Mouse (Mus musculus) kidney, embryonic 16.5 days (tissue): ENCODE results near the gene Trmt1l. TPM values are rescaled to one million over a fixed set of nuclear protein-coding genes. Genes with fewer than 3 reads are reported as not detected.
"Not testable (repeated sequence)": the region's sequence is repeated elsewhere in the genome, so short reads cannot be mapped to it uniquely, and the experiment has no call there.

Experiments used
- ATAC-seq: fragments of 200-750 bp; cut with Nextera tagmentation; 2 replicates; pipeline ENCODE4 v1.8.0; 2017; ENCODE audit warnings: moderate TSS enrichment; ENCODE audit not compliant: low FRiP score, low TSS enrichment
- H3K27ac ChIP-seq: fragments of 300-500 bp; sonication (generic); 2 replicates; pipeline ENCODE4 v1.5.1; 2014; ENCODE audit warnings: low read length
- H3K27me3 ChIP-seq: fragments of 300-500 bp; sonication (generic); 2 replicates; pipeline ENCODE4 v1.6.1; 2014; ENCODE audit warnings: low read length, control low read depth, mixed read lengths; ENCODE audit not compliant: insufficient read depth
- H3K36me3 ChIP-seq: fragments of 300-500 bp; sonication (generic); 2 replicates; pipeline ENCODE4 v1.6.1; 2014; ENCODE audit warnings: low read length, control low read depth, mixed read lengths; ENCODE audit not compliant: insufficient read depth
- H3K4me1 ChIP-seq: fragments of 300-500 bp; sonication (generic); 2 replicates; pipeline ENCODE4 v1.6.1; 2014; ENCODE audit warnings: low read length, control low read depth, mixed read lengths; ENCODE audit not compliant: insufficient read depth
- H3K4me2 ChIP-seq: fragments of 300-500 bp; sonication (generic); replicated peaks from 2 replicates; pipeline ENCODE4 v1.6.1; 2014; ENCODE audit warnings: low read depth, low read length
- H3K4me3 ChIP-seq: fragments of 300-500 bp; sonication (generic); 2 replicates; pipeline ENCODE4 v1.5.1; 2014; ENCODE audit warnings: mild to moderate bottlenecking, low read length
- H3K9ac ChIP-seq: fragments of 300-500 bp; sonication (generic); replicated peaks from 2 replicates; pipeline ENCODE4 v1.6.1; 2014; ENCODE audit warnings: low read length
- H3K9me3 ChIP-seq: fragments of 300-500 bp; sonication (generic); 2 replicates; pipeline ENCODE4 v1.6.1; 2016; ENCODE audit warnings: low read length, control low read depth
- WGBS: fragments of 180-500 bp; shearing (Covaris S2); extraction: QIAGEN DNeasy Blood & Tissue Kit; methylation state at CpG from one replicate; pipeline ENCODE4 v1.1.7; 2014; 5-methylcytosine and 5-hydroxymethylcytosine counted together
- polyA plus RNA-seq: library from polyadenylated mRNA; unstranded; fragments of >200 nt; fragmentation: Nextera tagmentation; extraction: Ambion mirVana; gene quantifications from 2 replicates; pipeline ENCODE4 v1.2.1, GENCODE M21; 2015

The Trmt1l gene
- polyA plus RNA-seq, 1 experiment from 2014 or later: 41.6 TPM

GRCm38 (mm10) chr1:151450851-151451250 lies 22.5 kb downstream of the Trmt1l start:
- Histone ChIP-seq H3K36me3 (peaks cover 54% of the 10 kb centered on the region), H3K4me2 (no peak overlapping the region), H3K4me3 (no peak overlapping the region), H3K27me3 (no peaks in the 10 kb centered on the region), H3K27ac (no peak overlapping the region), H3K4me1 (no peaks in the 10 kb centered on the region), H3K9ac (no peak overlapping the region), H3K9me3 (no peaks in the 10 kb centered on the region)
- 100% methylated on average over 1 of the region's 2 CpGs for WGBS
- no peak for ATAC-seq

GRCm38 (mm10) chr1:151451946-151452345 lies 23.6 kb downstream of the Trmt1l start:
- H3K9me3 ChIP-seq: no peaks in the 10 kb centered on the region
- no peak overlapping the region for H3K27ac ChIP-seq
- no peak for ATAC-seq
- no peak overlapping the region for H3K4me2 ChIP-seq
- no peak overlapping the region for H3K4me3 ChIP-seq
- WGBS: 97% methylated on average over 11 of the region's 11 CpGs
- H3K4me1 ChIP-seq: no peaks in the 10 kb centered on the region
- H3K36me3 ChIP-seq: peaks cover 57% of the 10 kb centered on the region
- no peaks in the 10 kb centered on the region for H3K27me3 ChIP-seq
- H3K9ac ChIP-seq: no peak overlapping the region

DNA sequence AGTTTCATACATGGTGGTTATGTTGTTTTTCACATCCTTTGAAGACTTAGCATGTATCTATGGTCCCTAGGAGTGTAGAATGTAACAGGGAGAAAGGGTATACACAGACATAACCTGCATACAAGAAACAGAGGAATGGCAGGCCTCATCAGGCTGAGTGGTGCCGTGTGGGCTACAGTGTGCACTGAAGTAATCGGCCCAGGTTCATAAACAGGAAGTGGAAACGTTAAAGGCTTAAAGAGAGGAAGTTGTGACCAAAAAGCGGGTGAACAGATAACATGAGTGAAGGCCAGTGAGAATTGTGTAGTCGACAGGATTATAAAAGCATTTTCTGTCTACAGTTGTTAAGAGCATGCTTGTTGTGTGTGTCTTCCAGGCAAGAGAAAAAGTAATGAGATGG lies 28.7 kb downstream of the Trmt1l start:
- no peaks in the 10 kb centered on the region for H3K4me1 ChIP-seq
- no peaks in the 10 kb centered on the region for H3K9me3 ChIP-seq
- no peak overlapping the region for H3K27ac ChIP-seq
- ATAC-seq: no peak
- H3K27me3 ChIP-seq: no peaks in the 10 kb centered on the region
- 80% methylated on average over 5 of the region's 5 CpGs for WGBS
- no peak overlapping the region for H3K4me3 ChIP-seq
- H3K9ac ChIP-seq: no peak overlapping the region
- H3K4me2 ChIP-seq: no peak overlapping the region
- peaks cover 58% of the 10 kb centered on the region for H3K36me3 ChIP-seq

- no peak overlapping the region for H3K4me3 ChIP-seq
- peaks cover 41% of the 10 kb centered on the region for H3K36me3 ChIP-seq
- H3K9me3 ChIP-seq: no peaks in the 10 kb centered on the region
- no peak overlapping the region for H3K4me2 ChIP-seq
- ATAC-seq: no peak
- H3K27ac ChIP-seq: no peak overlapping the region
- H3K27me3 ChIP-seq: no peaks in the 10 kb centered on the region
- WGBS: 87% methylated on average over 9 of the region's 9 CpGs
- no peak overlapping the region for H3K9ac ChIP-seq
- no peaks in the 10 kb centered on the region for H3K4me1 ChIP-seq
These were observed 32.9 kb downstream of the Trmt1l start for GRCm38 (mm10) chr1:151461265-151461664.

DNA sequence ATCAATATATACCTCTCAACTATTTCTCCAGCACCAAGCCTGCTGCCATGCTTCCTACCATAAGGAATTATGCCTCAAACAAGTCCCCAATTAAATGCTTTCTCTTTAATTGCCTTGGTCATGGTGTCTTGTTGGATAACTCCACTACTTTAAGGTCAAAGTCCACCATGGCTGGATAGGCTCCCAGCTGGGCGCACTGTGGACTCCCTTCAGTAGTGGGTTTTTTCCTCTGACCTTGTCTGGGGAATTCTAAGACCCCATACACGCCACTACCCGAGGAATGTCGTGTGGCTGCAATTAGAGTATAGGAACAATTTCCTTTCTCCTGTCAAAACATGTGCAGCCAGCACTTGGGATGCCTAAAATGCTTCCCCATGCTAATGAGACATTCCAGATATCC lies 36.6 kb downstream of the Trmt1l start:
- peaks cover 32% of the 10 kb centered on the region for H3K36me3 ChIP-seq
- H3K4me2 ChIP-seq: no peak overlapping the region

DNA sequence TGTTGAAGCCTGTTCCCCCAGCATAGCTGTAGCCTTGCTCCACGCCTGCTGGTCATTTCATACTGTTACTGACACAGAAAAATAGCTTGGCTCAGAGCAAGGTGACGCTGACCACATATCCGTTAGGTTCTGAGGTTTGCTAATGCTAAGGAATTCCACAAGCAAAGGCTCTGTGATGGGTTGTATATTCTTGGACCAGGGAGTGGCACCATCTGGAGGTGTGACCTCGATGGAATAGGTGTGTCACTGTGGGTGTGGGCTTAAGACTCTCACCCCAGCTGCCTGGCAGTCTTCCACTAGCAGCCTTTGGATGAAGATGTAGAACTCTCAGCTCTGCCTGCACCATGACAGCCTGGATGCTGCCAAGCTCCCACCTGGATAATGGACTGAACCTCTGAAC lies 38.2 kb downstream of the Trmt1l start:
- H3K4me2 ChIP-seq: no peak overlapping the region
- no peaks in the 10 kb centered on the region for H3K4me1 ChIP-seq
- no peak overlapping the region for H3K4me3 ChIP-seq
- WGBS: 86% methylated on average over 4 of the region's 4 CpGs
- H3K27me3 ChIP-seq: no peaks in the 10 kb centered on the region
- ATAC-seq: no peak
- H3K36me3 ChIP-seq: peaks cover 28% of the 10 kb centered on the region
- no peak overlapping the region for H3K9ac ChIP-seq
- no peak overlapping the region for H3K27ac ChIP-seq
- H3K9me3 ChIP-seq: no peaks in the 10 kb centered on the region

More for the DNA sequence above, 36.6 kb downstream of the Trmt1l start:
- Histone ChIP-seq H3K4me1 (no peaks in the 10 kb centered on the region), H3K4me3 (no peak overlapping the region), H3K9me3 (no peaks in the 10 kb centered on the region), H3K27me3 (no peaks in the 10 kb centered on the region), H3K9ac (no peak overlapping the region), H3K27ac (no peak overlapping the region)
- 37% methylated on average over 4 of the region's 4 CpGs for WGBS
- peak; percentile 61; the same call in 1 of the 2 replicates for ATAC-seq

DNA sequence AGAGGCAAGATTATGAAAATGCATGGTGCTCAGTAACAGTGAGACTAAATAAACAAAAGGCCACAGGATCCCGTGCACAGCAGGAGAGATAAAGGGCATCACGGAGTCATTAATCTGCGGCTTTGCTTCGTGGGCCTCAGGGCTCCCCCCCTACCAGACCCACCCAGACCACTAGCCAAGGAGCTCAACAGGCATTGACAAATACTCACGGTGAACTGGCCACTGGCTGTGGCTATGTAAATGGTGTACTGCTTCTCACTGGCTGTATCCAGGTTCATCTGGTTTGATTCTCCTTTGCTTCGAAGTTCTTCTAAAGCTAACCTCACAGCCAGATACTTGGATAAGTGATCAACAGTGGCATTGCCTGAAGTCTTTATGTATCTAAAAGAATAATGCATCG lies 43.1 kb downstream of the Trmt1l start:
- Histone ChIP-seq H3K4me3 (no peak overlapping the region), H3K4me2 (no peak overlapping the region), H3K4me1 (no peaks in the 10 kb centered on the region), H3K9me3 (no peaks in the 10 kb centered on the region), H3K9ac (no peak overlapping the region), H3K27me3 (no peaks in the 10 kb centered on the region), H3K27ac (no peak overlapping the region), H3K36me3 (peaks cover 61% of the 10 kb centered on the region)
- ATAC-seq: peak; percentile 35; the same call in 1 of the 2 replicates
- 55% methylated on average over 7 of the region's 7 CpGs for WGBS

GRCm38 (mm10) chr1:151472386-151472785 lies 44.0 kb downstream of the Trmt1l start:
- WGBS: 90% methylated on average over 8 of the region's 8 CpGs

DNA sequence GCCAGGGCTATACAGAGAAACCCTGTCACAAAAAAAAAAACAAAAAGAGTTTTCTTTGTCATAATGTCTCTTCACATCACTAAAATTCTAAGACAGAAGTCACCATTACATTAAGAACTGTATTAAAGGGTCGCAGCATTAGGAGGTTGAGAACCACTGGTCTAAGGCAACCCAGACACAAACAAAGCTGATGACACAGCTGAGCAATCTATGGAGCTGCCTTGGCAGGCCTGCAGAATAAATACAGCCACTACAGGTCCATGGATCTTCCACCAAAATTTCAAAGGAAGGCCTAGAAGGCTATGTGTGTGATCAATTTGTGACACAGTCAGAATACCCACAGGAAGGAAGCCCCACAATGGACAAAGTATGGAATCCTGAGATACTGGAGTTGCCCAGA lies 54.2 kb downstream of the Trmt1l start:
- 94% methylated on average over 1 of the region's 1 CpGs for WGBS

More at GRCm38 (mm10) chr1:151472386-151472785, 44.0 kb downstream of the Trmt1l start:
- H3K27me3 ChIP-seq, H3K4me2 ChIP-seq, ATAC-seq, H3K4me1 ChIP-seq, H3K9me3 ChIP-seq, H3K9ac ChIP-seq, H3K4me3 ChIP-seq, H3K27ac ChIP-seq: not testable (repeated sequence)
- peaks cover 64% of the 10 kb centered on the region for H3K36me3 ChIP-seq

DNA sequence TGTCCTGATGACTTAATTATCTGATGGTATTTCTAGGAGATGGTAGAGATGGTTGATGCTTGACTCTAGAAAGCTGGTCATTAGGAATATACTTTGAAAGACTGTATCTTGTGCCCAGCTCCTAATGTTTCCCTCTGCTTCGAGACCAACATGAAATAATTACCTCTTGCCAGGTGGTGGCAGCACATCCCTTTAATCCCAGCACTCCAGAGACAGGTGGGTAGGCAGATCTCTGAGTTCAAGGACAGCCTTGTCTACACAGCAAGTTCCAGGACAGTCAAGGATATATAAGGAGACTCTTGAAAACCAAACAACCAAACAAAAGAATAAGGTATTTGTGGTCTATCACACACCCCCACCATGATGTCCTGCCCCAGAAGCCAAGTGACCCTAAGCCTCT lies 55.2 kb downstream of the Trmt1l start:
- Histone ChIP-seq H3K4me3 (no peak overlapping the region), H3K4me1 (peaks cover 11% of the 10 kb centered on the region), H3K27me3 (no peaks in the 10 kb centered on the region), H3K9me3 (no peaks in the 10 kb centered on the region), H3K27ac (no peak overlapping the region), H3K9ac (no peak overlapping the region), H3K36me3 (0 out of 2 replicates have a peak, but pooled peaks cover 11% of the 10 kb centered on the region), H3K4me2 (no peak overlapping the region)
- no peak for ATAC-seq
- WGBS: 75% methylated on average over 1 of the region's 1 CpGs

More for the DNA sequence above, 54.2 kb downstream of the Trmt1l start:
- H3K4me3 ChIP-seq: no peak overlapping the region
- H3K36me3 ChIP-seq: 0 out of 2 replicates have a peak, but pooled peaks cover 11% of the 10 kb centered on the region
- no peak overlapping the region for H3K9ac ChIP-seq
- no peaks in the 10 kb centered on the region for H3K27me3 ChIP-seq
- no peaks in the 10 kb centered on the region for H3K9me3 ChIP-seq
- H3K27ac ChIP-seq: no peak overlapping the region
- ATAC-seq: no peak
- no peak overlapping the region for H3K4me2 ChIP-seq
- peaks cover 11% of the 10 kb centered on the region for H3K4me1 ChIP-seq
